Mouse (Mus musculus) layer of hippocampus, adult 18-20 months (tissue): Measurements from ENCODE around the gene Amdhd1. TPM values are rescaled to one million over a fixed set of nuclear protein-coding genes. Genes with fewer than 3 reads are reported as not detected.

ENCODE experiments used
- DNase-seq, 2 experiments: peaks; one replicate each; pipeline ENCODE4 v3.0.0; 2022; ENCODE audit warnings: low spot score in 2 of 2
- total RNA-seq, 2 experiments: library from RNA; stranded (reverse); gene quantifications; 2 replicates each; pipeline ENCODE4 v1.2.3; 2021

Gene Amdhd1
- total RNA-seq, 2 experiments from 2014 or later = 0.30 to 0.59 TPM

- no peak for DNase-seq
Observed at GRCm38 (mm10) chr10:93540431-93541210, 788 bp upstream of the Amdhd1 start, which contains the start of gene Ccdc38. Gene Ccdc38, plus strand, starts transcription at chr10:93540632.

DNA sequence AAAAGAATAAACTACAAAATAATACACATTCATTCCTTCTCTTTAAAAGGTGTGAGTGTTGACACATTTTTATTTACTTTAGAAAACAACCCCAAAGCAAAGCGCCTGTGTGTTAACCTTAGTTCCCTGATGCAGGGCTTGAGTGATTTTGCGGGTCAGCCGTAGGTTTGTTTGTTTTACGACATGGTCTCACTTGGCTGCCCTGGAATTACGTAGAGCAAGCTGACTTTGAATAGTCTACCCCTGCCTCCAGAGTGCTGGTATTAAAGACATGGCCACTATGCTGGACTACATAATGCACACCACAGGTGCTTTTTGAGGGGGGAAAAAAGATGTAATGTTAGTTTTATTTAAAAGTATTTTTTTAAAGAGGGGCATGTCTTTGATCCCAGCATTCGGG, 1.0 kb downstream of the Amdhd1 start:
- DNase-seq = no peak

DNA sequence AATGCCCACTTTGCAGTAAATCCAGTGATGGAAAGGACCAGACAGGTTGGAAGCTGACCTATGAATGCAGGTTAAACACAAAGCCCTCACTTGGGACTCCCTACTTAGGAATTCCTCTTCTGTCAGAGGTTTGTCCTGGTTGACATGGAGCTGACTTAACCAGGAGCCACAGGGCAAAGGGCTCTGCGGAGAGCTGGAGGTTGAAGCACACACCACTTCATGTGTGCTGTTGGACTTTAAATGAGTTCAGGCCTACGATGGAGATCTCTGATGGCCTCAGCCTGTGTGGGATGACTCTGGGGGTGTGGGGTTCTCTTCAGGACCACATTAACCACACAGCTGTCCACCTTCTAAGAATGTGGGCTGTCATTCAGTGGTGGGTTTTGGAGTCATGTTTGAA, 1.5 kb downstream of the Amdhd1 start:
- no peak for DNase-seq

- DNase-seq = no peak
Observed at GRCm38 (mm10) chr10:93525329-93525728, 14.5 kb downstream of the Amdhd1 start.

DNA sequence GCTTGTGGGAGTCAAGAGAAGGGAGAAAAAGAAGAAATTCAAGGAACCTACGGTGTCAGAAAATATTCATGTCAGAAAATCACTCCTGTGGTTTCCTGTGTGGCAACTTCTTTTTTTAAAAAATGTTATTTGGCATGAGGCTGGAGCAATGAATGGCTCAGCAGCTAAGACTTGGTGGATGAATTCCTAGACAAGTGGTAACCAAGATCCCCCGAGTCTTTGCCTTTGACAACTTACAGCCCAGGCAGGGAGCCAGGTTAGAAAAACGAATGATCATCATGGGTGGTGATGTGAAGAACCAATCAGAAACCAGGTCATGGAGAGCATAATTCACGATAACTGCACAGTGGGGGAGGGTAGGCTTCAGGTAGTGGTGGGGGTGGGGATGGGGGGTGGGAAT, 18.8 kb downstream of the Amdhd1 start:
- no peak for DNase-seq

- no peak for DNase-seq
Observed at GRCm38 (mm10) chr10:93519756-93520155, 20.1 kb downstream of the Amdhd1 start.

DNA sequence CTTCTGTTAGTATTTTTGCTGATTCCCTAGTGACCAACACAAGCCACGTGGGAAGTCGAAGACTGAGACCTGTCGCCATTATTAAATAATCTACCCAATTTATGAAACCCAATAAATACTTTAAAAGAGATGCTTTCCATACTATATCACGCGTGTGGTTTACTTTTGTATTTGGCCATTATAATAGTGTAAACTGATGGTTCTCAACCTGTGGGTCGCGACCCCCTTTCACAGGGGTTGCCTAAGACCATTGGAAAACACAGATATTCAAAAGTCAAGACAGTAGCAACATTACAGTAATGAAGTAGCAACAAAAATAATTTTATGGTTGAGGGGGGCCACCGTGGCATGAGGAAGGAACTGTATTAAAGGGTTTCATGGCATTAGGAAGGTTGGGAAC, 20.7 kb downstream of the Amdhd1 start:
- no peak for DNase-seq

DNA sequence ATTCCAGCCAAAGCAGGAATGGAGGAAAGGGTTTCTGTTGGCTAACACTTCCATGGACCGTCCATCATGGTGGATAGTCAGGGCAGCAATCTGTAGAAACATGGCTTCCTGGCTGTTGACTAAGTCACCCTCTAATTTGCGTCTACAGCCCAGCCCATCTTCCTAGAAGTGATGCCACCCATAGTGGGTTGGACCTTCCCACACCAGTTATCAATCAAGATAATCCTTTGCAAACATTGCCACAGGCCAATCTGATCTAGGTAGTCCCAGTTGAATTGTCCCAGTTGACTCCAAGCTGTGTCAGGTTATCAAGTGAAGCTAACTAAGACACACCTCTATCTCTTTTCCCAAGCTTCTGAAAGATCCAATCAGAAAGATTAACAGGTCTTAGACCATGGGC, 21.2 kb downstream of the Amdhd1 start:
- no peak for DNase-seq

DNA sequence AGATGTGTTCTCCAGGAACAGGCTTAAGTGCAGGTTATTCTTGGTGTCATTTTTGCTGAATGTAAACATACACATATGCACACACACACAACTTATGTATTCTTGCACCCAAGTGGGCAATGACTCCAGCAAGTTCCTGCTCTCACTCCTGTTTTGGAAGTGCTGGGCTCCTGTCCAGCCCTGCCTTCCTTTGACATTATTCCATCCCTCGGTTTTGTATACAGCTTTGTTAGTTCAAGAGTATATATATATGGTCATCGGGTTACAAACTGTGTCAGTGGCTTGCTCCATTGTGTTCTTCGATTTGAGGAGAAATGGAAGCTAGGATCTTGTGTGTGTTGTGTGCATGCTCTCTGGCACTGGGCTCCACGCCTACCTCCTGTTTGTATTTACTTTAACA, 21.6 kb downstream of the Amdhd1 start:
- no peak for DNase-seq

DNA sequence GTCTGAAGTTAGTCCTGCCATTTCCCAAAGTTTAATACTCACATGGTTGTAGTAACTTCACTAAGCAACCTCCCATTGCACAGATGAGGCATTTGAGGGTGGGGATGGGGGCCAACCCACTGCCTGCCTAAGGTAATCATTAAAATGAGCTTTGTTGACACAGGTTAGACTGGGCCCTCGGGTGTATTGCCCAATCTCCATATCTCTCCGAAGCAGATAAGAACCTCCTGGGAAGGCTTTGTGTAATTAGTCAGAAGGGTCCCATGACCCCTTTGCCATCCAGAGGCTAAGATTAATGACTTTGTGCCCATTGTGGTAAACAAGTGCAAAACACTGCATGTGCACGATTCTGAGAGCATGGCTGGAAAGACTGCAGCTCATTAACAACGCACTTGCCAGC, 22.1 kb downstream of the Amdhd1 start:
- no peak for DNase-seq

DNA sequence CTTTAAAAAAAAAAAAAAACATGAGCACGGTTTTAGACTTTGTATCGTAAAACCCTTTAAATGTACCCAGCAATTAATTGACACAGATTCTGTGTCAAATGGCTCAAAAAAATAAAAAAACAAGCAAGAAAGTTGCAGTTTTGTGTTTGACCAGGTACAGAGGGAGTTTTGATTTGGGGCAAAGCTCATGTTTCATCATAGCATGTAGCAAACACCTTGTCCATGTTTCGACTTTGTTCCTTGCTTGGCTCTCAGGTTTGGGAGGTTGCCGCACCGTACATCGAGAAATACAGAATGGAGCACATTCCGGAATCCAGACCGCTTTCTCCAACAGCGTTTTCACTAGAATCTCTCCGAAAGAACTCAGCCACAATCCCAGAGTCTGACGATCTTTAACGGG, 23.9 kb downstream of the Amdhd1 start:
- no peak for DNase-seq

GRCm38 (mm10) chr10:93515419-93515818, 24.4 kb downstream of the Amdhd1 start:
- no peak for DNase-seq

DNA sequence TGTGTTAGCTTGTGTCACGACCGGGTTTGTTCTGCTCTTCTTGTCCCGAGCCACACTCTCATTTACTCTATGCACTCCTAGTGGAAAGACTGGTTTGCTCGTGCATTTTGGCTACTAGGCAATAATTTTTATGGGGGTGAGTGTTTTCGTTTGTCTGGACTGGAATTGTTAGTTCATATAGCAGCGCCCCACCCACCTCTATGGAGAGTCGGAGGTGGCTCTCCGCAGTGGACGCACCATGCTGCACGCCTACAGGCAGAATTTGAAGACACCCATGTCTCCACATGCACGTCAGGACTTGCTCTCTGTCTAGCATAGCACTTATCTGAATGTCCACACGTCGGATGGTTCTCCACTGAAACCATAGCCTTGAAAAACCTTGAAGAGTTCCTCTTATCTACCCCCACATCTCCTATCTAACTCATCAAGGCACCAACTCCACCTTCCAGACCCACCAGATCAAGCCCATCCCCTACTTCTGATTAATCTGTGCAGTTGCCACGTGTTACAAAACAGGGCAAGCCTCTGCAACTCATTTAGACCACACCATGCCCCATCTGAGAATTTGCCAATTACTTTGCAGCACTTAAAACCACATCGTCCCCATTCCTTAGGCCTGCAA, 30.2 kb downstream of the Amdhd1 start:
- DNase-seq = no peak

DNA sequence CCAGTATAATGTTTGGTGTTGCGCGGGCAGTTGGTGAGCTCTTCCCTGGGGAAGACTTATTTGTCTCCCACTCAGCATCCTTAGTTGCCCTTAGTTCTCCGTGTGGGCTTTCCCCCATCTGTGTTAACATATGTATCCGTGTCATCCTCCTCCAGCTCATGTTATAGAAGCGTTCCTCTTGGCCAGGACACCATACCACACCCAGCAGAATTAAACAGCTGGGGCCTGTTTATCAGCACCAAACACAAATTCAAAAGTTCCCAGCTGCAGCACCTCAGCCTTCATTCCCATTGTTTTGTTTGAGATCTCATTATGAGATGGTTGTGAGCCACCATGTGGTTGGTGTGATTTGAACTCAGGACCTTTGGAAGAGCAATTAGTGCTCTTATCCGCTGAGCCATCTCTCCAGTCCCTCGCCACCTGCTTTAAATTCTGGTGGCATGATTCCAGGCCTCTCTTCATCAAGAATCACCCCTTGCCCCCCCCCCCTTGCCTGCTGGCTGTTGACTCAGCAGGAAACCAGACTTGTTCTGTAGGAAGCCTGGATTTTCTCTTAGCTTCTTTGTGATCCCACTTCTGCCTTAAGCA, 31.4 kb downstream of the Amdhd1 start:
- DNase-seq = no peak

- DNase-seq = no peak
Observed at GRCm38 (mm10) chr10:93501346-93501745, 38.5 kb downstream of the Amdhd1 start.

DNA sequence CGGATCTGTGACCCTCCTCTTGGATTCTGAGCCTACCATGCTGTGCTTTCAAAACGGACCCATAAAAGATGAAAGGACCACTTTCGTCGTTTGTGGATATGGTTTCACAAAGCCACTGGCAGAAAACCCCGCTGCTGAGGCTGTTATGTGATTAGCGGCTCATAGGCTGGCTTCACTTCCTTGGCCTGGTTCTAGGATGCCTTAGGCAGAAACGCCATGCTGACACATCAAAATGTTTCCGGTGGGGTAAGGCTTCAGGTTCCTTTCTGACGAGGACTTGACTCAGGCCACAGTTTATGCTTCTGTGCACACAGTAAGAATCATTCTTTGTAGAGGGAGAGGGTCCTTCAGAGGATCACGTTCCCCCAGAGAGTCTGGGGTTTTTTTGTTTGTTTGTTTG, 39.0 kb downstream of the Amdhd1 start:
- no peak for DNase-seq

DNA sequence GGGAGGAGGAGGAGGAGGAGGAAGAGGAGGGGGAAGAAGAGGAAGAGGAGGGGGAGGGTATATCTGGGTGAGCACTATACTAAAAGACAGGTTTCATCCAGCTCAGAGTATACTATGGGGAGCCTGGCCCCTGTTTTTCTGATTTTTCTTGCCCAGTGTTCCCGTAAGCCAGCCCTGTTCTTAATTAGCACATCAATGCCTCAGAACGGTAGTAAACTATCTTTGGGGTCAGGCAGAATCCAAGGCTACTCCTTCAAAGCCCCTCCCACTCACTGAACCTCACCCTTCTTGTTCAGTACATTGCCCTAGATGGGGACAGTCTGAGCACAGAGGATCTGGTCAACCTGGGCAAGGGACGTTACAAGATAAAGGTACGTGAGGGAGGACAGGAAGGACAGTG, 49.4 kb downstream of the Amdhd1 start:
- no peak for DNase-seq

DNA sequence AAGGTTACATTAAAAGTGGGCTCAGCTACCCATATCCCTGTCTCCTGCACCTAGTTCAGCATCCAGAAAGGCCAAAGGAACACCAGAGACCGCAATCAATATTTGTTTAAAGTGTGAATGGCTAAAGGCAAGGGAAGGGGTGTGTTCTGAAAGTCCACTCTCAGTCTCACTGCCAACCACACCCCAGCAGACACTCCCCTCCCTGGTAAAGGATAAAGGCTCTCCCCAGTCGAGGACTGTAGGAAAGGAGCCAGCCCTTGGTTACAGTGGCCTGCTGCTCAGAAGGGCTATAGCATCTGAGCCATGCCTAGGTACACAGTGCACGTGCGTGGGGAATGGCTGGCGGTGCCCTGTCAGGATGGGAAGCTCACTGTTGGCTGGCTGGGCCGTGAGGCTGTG, 51.0 kb downstream of the Amdhd1 start:
- no peak for DNase-seq

DNA sequence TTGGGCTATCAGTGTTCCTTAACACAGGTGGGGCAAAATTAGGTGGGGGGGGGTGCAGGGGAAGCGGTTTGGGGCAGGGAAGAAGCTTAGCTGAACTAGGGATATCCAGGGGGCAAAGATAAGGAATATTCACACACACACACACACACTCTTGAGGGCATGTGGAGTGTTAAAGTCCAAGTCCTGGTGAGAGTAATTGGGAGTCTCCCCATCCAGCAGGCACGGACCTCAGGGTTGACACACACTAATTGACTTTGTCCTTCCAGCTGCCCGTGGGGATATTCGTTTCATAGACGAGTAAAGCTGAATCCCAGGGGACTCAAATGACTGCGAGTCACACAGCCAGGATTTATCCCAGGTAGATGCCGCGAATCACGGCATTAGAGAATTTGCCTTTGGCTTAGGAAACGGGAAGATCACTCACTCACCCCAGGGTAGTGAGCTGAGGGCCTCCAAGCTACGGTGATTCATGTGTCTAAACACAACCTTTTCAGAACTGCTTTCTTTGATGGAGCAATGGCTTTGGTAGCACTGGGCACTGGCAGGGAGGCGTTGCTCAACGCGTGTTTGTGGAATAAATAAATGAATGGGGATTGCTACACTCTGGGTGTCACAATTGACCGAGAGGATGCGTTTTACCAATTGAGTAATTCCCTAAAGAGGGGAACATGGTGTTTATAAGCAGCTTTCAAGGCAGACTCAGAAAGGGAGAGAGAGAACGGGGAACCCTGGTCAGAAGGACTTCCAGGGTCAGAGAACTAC, 51.6 kb downstream of the Amdhd1 start, which contains the start of gene Hal:
Gene Hal, plus strand, starts transcription at position 703 of the 762 bp plus-strand sequence.
- no peak for DNase-seq

DNA sequence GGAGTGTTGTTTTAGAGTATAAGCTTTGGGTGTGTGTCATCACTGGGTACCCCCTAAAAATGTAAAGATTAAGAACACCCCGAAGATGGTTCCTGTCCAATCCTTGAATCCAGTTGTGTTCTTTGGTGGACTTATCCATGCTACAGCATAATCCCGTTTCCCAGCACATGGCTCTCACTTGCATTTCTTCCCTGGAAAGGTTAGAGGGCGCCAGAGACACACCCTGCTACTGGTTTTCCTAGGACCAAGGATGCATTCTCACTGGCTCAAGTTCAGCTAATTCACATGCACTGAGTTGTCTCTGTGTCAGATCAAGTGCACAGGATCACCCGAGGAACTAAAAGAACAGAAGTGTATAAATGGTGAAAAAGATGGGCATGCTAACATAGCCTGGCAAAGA, 53.2 kb downstream of the Amdhd1 start:
- peak in 1 of 2 experiments; percentile 59 for DNase-seq

DNA sequence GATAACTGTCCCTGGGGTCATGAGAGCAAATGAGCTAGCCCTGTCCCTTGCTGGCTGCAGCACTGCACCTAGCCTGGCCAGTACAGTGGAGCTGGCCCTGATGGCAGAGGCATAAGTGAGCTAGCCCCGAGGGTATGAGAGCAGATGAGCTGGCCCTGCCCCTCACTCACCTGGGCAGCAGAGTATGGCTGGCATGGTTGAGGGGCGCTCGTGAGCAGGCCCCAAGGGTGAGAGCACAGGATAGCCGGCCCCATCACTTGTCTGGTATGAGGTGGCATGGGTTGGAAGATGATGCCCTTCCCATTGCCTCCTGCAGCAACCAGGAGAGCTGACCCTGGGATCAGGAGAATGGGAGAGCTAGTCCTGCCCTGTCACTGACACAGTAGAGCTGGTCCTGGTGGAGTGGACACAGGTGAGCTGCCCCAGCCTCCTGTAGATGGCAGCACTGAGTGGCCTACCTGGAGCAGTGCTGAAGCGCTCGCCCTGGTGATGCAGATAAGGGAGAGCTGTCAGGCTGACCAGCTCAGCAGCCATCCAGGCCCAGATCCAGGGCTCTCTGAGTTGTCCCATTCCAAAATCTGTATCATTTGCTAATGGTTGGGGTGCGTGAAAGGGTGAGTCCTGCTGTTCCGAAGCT, 54.7 kb downstream of the Amdhd1 start:
- no peak for DNase-seq
